Mouse (Mus musculus) brain, embryonic 14.5 days (tissue): Measurements from ENCODE around the gene Kcnma1.

ENCODE experiments used
- CTCF ChIP-seq: fragments of 200-500 bp; IDR thresholded peaks from 2 replicates; pipeline ENCODE4 v1.5.1; 2012; ENCODE audit warnings: inconsistent platforms, mild to moderate bottlenecking, moderate library complexity, borderline replicate concordance; ENCODE audit not compliant: insufficient read depth, insufficient read length; ENCODE audit errors: extremely low read depth
- POLR2A ChIP-seq: fragments of 200-500 bp; IDR thresholded peaks from 2 replicates; pipeline ENCODE4 v1.6.1; 2012; ENCODE audit warnings: mild to moderate bottlenecking, inconsistent platforms, borderline replicate concordance; ENCODE audit not compliant: poor library complexity, insufficient read depth, insufficient read length, severe bottlenecking; ENCODE audit errors: extremely low read depth

DNA sequence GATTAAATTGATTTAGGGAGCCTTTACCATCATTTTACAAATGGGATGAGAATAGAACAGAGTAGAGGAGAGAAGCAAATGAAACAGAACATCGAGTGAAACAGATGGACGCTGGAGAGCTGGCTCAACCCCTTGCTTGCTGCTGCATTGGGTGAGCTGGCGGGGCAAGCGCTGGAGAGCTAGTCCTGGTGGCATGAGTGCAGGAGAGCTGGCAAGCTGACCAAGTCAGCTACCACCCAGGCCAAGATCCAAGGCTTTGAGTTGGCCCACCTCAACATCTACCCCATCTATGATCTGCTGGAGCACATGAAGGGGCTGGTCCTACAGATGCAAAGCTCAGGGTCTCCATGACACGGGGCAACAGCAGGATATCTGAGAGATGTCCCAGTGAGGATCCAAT, 301.4 kb downstream of the Kcnma1 start:
- TF ChIP-seq POLR2A (no peak), CTCF (no peak)
